Mouse (Mus musculus): ENCODE data around the gene Cers6.

Gene Cers6

DNA sequence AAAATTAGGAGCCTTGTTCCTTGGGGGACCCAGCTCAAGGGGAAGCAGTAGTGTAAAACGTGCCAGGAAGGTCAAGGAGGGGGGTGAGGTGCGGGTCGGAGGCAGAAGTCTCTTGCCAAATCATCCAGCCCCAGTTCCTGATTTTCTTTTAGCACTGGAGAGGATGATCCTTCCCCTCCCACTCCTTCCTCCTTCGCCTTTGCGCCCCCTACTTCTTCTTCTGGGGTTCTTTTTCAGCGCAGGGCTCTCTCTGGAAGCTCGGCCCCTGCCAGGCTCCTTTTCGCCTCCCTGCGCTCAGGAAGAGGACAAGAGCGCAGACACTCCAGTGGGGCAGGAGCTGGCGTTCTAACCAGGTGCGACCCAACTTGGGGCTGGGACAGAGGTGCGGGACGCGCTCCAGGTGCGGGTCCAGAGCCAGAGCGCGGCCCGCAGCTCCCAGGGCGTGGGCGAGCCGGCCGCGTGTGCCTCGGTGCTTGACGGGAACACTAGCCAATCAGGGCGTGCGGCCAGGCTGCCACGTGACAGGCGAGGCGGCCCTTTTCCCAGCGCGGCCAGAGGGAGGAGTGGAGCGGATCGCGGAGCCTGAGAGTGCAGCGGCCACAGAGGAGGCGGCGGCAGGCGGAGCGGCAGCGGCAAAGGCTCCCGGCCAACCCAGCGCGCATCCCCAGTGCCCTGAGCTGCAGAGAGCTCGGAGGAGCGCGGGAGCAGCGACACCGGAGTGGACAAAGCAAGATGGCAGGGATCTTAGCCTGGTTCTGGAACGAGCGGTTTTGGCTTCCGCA lies at the start of gene Cers6:
Gene Cers6, plus strand, starts transcription at position 538 of the 782 bp plus-strand sequence.
- peak; percentile 90 for DNase-seq (ENCODE audit: low read depth, low spot score)

DNA sequence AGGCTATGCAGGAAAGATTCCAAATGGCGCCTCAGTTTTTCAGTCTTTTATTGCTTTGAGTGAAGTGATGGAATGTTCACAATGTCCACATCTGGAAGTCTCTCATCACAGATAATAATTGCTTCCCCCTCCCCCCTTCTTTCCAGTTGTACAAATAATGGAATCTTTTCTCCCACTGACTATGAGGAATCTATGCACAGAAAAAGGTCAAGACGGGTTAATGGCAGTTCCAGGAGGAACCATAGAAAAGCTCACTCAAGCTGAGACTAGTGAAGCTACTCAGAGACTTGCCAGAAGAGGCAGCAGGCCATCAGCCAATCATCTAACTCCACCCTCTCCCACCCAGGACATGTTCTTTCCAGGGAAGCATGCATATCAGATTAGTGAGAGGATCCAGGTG lies 46.8 kb upstream of the Cers6 start:
- no peak for DNase-seq (ENCODE audit: low read depth, low spot score)

DNA sequence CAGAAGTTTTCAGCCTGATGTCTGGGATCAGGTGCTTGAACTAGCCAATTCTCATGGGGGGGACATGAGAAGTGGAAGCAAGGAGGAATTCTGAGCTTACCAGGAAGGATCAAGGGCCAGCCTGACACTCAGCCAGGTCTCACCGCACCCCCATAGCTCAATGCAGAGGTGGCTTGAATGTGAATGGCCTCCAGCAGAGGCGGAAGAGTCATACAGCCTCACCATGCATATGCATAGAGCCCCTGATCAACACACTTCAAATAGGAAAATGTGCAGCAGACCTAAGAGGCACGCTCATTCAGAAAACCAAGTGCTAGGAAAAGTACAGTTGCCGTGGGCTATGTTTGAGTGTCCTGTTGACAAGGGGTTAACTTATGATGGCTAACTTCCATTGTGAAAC lies 42.2 kb upstream of the Cers6 start:
- no peak for DNase-seq (ENCODE audit: low read depth, low spot score)

DNA sequence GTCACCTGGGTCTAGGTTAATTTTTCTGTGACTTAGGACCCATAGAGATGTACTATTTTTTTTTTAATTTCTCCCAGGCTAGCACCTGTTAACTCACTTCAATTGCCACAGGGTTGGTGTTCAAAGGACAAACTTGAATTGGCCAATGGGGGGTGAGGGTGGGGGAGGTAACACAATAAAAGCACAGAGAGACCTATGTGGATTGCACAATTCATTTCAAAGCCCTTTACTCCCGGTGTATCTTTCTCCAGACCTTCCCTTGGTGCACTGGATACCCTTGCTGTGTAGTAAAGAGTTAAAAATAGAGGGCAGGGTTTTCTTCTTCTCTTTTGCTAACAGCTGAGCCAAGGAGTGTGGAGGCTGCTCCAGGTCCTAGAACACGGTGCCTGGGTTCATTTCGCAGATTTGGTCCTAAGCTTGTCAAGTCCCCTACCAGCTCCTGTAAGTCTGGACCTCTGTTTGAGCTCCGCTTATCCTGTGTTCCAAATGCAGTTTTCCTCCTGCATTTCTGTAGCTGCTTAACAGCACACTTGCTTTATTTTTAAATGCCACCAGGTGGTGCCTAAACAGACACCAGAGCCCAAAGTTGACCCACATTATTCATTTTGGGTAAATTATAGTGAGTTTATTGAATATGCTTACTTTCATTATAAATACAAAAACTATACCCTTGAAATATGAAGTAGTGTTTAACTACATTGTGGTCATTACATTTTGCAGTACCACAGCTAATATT lies 38.9 kb upstream of the Cers6 start:
- no peak for DNase-seq (ENCODE audit: low read depth, low spot score)

DNA sequence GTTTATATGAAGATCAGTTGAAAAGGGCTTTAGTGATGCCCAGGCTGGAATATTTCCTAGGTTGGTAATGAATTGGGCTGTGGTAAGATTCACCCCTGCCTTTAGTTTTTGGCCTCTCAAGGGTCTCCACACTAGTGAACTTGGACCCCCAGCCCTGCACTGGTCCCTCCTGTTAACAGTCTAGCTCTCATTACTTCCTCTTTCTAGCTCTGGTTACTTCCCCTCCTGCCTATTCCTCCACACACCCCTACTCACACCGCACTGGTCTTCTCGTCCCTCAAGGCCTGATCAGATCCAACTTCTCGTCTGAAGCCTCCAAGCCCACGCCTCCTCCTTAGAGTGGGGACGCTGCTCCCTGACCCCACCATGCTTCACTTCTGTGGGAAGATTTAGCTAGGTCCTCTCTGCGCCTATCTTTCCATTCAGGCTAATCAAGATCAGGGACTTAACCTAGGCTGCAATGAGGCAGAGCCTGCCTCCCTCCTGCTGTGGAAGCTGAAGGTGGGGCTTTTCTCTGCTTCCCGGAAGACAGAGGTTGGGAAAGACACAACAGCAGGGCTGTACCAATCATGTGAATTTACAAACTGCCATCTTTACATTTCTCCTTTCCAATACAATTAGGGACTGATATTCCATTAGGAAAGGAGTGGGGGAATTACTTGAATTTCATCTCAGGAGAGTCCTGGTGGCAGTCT lies 35.8 kb upstream of the Cers6 start:
- no peak for DNase-seq (ENCODE audit: low read depth, low spot score)

DNA sequence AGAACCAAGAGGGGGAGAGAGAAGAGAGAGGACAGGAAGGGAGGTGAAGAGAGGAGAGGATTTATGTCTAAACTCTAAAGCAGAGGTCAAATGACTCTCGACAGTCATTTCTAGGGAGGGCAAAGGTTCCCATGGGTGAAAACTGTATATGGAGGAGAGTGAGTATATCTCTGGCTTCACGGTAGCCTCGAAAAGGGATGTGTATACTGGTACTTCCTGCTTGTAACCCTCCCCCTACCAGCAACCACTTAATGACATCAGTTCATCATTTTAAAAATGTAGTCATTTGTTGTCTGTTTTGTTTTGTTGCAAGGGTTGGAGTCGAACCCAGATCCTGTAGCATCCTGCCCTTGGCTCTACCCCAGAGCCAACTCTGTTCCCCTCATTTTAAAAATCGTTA lies 17.9 kb upstream of the Cers6 start:
- no peak for DNase-seq (ENCODE audit: low read depth, low spot score)

DNA sequence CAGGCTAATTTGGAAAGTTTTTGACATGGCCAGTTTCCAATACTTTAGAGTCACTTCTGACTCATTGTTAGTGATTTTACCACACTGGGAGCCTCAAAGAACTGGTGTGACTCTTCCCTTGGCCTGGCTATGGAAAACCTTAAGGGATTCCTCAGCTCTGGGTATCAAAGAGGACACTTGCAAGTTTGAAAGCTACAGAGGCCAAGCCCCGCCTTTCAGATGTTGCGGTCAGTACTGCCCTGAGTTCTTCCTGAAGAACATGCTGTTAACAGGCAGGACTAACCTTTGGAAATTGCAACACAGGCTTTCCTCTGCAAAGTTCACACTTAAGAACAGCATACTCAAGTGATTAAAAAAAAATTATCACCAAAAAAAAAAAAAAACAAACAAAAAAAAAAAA lies 16.7 kb upstream of the Cers6 start:
- no peak for DNase-seq (ENCODE audit: low read depth, low spot score)

DNA sequence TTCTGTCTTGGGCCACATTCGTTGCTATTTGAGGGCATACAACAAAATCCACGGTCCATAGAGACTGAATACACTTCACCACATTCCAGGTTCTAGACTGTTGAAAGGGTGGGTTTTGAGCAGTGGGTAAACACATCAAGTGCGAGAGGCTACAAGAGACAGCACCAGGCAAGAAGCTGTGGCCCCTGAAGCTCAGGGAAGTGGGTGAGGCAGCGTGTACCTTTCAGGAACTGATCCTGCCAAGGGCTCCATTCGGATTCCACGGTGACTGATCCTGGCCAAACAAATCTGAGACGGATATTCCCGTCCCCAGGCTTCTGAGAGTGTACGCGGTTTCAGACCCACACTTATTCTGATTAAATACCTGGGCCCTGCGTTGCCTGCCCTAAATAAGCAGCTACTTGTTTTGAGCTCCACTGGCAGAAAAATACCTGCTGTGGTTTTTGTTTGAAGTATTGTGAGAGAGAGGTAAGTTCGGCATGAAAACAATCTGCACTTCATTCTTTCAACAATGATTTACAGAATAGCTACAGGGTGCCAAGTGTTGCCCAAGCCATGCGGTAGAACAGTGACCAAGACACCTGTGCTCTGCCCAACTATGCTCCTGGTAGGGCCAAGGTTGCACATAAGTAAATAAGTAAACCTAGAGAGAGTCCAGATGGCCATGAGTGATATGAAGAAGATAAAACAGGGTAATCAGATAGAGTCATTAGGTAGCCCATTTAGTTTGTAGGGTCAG lies 16.1 kb upstream of the Cers6 start:
- no peak for DNase-seq (ENCODE audit: low read depth, low spot score)

DNA sequence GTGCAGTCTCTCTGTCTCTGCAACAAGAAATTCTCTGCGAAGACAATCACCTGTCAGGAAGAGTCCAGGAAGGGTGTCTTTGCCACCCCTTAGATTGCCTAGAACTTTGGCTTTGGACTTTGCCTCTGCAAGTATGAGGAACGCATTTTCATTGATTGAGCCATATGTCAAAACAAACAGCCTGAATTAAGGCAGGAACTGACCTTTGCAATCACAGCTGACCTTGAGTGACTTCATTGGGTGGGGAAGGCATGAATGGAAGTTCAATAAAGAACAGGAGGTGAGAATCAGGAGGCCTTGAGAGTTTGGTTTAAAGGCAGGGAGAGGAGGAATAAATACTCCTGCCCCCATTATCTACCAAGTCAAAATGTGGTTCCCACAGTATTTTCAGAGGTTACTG lies 850 bp upstream of the Cers6 start:
- no peak for DNase-seq (ENCODE audit: low read depth, low spot score)

DNA sequence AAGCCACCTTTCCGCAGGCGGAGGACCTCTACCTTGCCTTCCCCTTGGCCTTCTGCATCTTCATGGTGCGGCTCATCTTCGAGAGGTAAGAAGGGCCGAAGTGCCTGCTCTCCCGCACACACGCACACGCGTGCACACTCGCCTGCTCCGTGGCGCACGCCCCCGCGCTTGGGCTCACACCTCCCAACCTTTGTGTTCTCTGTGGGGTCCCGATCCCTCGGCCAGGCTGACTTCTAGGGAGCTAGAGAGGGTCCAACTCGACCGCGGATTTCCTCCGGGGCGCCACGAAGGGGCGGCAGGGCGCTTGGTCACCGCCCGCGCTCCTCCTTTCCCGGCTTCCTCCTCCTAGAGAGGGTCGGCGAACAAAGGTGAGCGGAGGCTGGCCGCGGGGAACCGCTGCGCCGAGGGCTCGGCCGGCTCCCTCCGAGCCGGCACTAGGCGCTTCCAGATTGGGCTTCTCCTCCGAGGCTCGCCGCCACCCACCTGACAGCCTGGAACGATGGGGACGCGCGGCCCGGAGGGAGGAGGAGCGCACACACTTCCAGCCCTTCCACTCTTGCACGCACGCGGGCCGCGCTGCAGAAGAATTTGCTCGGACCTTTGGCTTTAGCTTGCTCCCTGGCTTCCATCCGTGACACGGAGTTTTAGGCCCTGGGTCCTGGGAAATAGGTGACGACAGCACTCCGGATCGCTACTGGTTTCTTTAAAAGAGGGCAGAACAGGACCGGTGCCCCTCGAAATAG lies 651 bp downstream of the Cers6 start:
- peak; percentile 44 for DNase-seq (ENCODE audit: low read depth, low spot score)

DNA sequence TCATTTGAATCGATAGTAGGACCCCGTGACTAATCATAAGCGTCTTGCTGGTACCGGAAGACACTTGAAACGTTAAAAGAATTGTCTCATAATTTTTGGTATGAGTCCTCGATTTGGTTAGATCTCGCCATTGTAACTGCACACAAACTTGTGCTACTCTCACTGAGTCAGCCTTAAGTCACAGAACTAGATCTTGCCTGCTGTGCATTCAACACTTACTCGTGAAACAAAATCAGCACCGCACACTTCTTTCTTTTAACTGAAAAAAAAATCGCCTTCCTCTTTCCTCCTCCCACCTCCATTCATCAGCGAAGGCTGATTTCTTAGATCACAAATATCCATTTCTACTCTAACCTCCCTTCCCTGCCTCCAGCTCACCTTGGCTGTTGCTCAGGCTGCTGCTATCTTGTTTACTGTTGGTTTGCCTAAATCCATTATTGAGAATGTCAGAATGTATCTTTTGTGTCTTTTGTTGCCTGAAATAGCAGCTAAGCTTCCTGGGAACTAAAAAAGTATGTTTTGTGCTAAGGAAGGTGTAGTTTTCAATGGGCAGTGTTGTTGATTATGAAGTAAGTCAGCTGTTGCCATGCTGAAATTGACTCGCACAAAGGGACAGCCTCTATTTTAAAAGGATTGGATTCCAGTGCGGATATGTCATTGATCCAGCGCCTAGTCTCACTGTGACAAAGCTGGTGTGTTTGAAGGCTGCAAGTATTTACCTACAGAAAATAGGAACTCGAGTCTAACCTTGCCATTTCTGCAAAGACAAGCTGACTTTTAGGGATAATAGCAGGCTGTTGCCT lies 1.4 kb downstream of the Cers6 start:
- no peak for DNase-seq (ENCODE audit: low read depth, low spot score)

DNA sequence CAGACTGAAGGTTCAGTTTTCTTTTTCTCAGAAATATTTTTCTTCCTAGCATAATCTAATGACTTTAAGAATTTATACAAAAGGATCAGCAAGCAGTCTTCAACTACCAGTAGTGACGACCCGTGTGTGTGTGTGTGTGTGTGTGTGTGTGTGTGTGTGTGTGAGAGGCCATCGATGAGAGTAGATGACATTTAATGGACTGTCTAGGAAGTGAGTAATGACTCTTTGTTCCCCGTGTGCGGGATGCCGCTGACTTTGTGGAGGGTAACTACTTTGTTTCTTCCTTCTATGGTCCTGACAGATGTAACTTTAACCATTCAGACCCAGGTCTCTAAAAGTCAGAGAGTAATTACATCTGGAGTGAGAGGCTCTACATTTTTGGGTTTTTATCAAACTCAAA lies 2.3 kb downstream of the Cers6 start:
- no peak for DNase-seq (ENCODE audit: low read depth, low spot score)

DNA sequence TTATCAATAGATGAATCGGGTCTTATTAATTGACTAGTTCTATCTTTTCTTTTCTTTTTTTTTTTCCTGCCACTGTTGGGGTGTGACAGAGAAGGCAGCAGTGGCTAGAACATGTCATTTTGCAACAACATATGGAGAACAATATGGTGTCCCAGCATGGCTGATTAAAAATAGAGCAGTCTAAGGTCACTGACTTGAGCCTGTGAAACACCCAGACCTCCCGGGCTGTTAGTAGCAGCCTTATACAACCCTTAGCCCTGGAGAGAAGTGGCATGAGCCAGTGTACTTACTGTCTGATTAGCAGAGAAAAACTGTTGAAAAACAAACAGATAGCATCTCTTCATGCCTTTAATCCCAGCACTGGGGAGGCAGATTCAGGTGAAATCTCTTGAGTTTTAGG lies 3.1 kb downstream of the Cers6 start:
- no peak for DNase-seq (ENCODE audit: low read depth, low spot score)

DNA sequence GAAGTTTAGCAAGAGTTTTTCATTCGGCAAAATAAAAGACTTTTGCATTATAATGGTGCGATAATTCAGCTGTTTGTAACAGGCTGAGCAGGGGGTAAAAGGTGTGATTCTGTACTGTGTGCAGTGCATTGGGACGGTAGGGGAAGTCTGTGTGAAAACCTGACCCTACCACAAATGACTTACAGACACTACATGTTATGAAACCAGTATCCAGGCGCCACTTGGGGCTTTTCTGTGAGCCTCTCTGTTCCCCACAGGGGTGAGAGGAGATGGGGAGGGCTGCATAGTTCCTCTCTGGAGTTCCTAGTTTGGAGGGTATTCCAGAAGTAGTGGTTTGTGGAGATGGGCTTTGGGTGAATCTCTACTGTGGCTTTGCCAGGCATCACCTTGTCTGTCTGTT lies 5.9 kb downstream of the Cers6 start:
- no peak for DNase-seq (ENCODE audit: low read depth, low spot score)

DNA sequence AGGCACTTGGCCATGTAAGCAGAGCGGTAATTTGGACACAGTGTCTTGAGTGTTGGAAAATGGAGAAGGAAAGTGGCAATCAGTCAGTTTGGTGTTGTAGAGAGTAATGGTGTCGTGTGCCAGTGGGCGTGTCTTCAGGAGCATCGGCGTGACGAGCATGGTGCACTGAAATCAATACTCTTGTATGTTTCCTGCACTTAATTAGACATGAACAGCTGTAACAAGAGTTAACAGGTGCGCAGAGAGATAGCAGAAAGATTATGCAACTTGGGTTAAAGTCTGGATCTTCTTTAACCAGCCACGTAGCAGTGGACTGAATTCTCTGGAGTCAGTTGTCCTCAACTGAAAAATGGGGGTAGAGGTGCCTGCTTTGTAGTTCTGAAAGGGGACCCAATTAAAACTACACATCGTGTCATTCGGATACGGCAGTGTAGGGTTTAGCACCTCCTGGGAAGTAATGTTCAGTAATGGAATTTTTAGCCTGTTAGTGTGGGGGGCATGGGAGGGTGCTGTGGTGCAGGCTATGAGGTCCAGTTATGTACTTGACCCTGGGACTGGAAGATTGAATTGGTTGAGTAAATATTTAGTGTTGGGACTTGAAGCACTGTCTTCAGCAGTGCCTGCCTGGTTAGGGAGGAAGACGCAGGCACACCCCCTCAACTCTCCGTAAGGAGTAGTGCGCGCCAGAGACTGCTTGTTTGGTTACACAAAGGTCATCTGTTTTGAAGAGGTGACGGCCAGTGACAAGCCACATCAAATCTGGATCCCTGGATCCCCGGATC lies 9.9 kb downstream of the Cers6 start:
- no peak for DNase-seq (ENCODE audit: low read depth, low spot score)

DNA sequence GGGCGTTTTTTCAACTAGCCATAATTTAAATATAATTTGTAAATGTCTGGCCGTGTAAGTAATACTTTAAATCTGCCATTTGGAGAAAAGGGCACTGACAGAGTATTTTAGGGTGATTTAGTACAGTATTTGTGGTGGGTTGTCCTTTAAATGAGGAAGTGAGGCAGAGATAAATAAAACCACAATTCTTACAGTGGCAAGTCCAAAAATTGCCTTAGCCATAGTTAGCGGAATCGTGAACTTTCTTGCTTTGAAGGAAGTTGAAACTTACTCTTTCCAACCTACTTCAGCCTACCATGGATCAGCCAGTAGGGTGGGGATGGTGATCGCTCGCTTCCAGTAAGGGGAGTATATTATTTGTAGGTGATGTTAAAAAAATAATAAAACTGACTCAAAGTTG lies 11.8 kb downstream of the Cers6 start:
- no peak for DNase-seq (ENCODE audit: low read depth, low spot score)

DNA sequence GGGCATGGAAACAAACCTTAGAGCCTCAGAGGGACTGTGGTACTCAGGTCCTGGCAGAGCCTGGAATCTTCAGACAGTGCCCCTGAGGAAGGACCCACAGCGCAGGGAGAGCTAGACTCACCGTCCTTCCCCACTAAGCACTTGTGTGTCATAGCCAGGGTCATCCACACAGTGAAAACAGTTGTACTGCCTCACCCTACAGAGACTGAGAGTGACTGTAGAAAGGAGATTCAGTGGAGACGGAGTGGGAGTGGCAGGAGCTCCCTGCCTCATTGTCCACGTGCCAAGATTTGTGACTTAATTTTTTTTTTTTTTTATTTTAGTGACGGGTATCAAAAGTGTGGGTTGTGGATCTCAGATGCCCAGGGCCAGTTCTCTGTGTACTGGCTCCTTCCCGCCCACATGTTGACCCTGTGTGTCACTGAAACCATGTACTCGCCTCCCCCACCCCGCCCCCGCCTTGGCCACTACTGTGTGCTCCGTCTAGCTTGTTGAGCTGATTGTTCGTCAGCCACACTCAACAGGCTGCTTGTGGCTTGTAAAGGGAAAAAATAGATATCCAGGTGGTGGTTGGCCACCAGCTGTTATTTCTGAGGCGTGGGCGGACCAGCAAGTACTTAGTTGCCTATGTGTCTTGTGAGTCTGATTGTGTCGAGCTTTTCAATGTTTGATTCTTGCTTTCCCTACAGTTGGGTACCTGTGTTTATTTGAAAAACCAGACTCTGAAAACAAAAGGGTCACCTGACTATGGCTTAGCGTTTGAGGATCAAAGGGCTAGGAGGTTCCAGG lies 12.6 kb downstream of the Cers6 start:
- no peak for DNase-seq (ENCODE audit: low read depth, low spot score)

DNA sequence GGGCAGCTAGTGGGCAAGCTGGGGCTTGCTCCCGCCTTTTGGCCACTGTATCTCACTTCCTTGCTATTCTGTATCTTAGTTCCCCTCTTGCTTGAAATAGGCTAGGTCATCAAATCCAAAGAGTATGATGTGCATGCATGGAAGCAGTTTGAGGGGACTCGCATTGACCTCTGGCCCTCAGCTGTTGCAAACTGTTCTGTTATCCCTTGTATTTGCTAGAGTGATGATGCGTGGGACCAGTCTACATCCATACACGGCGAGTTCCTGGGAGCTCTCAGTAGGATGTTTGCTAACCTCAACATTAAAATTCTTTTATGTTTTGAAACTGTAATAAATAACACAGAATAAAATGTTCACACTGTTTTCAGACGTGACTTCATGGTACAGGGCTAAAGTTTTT lies 13.3 kb downstream of the Cers6 start:
- DNase-seq (ENCODE audit: low read depth, low spot score), result no peak

Data from forelimb bud, embryonic 11.5 days (tissue).